Mouse (Mus musculus) thymus, postnatal 25 days (tissue): ENCODE measurements around the gene Rab35.
A peak's percentile ranks its signal among the peaks of the same experiment; 100 is the strongest.

ENCODE experiments used
- DNase-seq: peaks from one replicate; pipeline ENCODE4 v3.0.0; 2022

Gene Rab35

DNA sequence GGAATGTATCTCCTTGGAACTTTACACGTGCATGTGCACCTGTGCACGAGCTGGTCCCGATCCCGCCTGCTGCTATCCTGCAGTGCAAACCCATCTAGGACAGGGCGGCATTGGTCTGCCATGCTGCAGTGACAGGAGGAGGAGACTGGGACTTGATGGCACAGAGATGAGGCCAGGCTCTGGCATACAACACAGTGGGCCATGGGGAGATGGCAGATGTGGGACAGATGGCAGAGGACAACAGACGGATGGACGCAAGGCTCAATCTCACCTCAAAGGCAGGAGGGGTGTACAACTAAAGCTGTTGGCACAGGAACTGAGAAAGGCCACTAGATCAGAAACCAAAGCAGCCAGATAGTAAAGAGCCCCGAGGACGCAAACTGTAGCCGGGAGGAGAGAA is 19.2 kb downstream of the Rab35 start:
- no peak for DNase-seq

GRCm38 (mm10) chr5:115651821-115652220 is 20.1 kb downstream of the Rab35 start:
- no peak for DNase-seq

DNA sequence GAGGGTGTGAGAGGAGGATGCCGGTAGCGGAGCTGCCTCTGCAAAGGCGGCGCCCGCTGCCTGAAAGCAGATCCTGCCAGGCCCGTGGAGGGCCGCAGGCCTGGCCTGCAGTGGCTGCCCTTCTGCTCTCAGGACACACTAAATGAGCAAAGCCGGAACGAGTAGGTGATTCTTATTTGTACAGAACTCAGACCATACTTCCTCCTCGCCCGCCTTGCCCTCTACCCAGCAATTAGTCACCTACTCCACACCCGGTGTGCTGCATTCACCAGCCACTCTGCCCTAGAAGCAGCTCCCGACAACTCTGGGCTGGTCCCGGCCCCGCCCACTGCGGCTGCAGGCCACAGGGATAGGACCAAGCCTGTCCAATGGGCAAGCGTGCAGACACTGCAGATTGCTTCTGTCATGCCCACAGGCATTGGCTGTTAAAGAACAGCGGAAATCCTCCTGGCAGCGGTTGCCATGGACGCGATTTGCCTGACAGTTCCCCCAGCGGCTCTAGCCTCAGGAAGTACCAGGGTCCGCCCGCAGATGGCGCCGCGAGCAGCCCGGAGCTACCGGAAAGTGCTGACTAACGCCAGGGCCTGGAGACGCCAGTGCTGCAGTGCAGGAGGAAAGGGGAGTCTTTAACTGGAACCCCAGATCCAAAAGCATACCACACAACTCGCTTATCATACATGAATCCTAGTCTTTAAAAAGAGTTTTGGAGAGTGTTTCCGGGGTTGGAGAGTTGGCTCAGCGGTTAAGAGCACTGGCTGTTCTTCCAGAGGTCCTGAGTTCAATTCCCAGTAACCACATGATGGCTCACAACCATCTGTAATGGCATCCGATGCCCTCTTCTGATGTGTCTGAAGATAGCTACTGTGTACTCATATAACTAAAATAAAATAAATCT is 21.2 kb downstream of the Rab35 start:
- DNase-seq, result peak; percentile 100

DNA sequence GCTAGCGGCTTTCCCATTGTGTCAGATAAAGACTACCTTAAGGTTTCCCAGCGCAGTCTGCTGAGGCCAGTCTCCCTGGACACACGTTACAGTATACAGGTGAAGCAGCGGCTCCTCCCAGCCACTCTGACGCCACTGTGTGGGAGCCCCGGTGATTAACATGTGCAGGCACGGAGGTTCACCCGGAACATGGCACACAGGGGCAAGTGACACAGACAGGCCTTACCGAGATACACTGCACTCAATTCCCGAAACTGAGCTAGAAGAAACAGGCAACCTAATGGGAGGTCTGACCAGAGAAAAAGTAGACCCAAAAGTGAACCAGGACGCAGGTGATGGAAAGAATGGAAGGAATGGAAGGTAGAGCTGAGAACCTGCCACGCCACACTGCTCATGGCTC is 22.1 kb downstream of the Rab35 start:
- DNase-seq, result no peak

DNA sequence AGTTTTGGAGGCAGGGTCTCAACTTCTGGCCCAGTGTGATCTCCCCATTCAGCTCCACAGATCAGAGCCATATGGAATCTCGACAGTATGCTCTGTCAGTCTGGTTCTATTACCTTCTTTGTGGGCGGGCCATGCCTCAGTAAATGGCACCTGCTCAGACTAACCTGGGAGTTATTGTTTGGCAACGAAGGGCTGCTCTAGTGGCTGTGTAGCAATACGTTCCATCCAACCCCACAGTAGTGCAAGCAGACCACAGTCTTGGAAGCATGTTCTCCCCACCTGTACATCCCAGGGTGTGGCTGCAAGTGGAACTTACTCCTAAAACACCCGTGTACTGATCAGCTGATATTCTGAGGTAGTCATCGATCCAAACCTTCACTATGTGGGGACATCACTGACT is 25.0 kb downstream of the Rab35 start:
- no peak for DNase-seq

DNA sequence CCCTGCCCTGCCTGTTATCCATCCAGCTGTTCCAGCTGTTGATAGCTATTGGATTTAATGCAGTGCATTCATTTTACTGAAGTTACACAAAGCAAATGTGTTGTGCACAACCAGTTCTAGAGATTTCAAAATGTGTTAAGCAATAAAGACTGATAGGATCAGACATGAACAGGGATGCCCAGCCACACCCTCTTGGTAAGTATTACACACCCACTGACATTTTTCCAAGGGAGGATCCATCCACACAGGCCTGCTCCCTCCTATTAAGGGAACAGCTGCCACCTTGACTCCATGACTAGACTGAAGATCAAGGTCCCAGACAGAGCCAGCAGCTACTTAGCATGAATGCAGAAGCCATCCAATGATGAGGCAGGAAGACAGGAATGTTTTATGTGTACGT is 25.5 kb downstream of the Rab35 start:
- no peak for DNase-seq

GRCm38 (mm10) chr5:115658352-115658751 is 26.6 kb downstream of the Rab35 start:
- no peak for DNase-seq

- no peak for DNase-seq
Measured at GRCm38 (mm10) chr5:115662658-115663057, 30.9 kb downstream of the Rab35 start.

- no peak for DNase-seq
Measured at GRCm38 (mm10) chr5:115666366-115667065, 34.8 kb downstream of the Rab35 start.

DNA sequence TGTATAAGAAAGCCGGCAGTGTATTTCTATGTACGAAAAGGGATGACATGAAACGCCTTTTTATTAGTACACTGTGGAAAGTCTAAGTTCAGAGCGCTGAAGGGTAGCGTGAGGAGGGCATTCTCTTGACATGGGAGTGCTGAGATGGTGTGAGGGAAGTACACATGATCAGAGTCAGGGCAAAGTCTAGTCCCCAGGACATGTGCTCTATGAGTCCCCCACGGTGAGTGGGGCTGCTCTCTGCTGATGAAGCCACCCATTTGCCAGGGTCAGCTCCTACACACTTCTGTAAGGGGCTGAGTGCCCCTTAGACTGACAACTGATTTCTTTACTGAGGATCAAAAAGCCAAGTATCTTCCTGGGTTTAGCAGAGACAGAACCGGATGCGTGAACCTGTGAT is 35.5 kb downstream of the Rab35 start:
- no peak for DNase-seq

- no peak for DNase-seq
Measured at GRCm38 (mm10) chr5:115667894-115668293, 36.2 kb downstream of the Rab35 start.

GRCm38 (mm10) chr5:115668986-115669385 is 37.3 kb downstream of the Rab35 start:
- no peak for DNase-seq

GRCm38 (mm10) chr5:115669974-115670373 is 38.3 kb downstream of the Rab35 start:
- no peak for DNase-seq

DNA sequence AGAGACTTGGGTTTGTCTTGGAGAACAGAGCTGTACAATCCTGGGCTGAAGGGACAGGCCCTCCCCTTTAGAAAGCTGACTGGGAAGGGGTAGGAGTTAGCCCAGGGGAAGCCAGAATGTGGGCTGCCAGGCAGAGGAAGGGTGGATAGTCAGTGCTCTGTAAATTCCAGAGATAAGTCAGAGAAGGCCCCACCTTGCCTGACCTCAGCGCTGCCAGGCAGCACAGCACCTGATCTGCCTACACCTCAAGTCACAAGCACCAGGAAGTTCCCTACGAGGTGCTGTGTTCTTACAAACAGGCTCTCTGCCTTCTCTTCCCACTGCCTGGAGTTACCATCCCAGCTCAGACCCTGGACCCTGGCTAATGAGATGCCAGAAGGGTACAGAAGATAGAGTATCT is 38.7 kb downstream of the Rab35 start:
- no peak for DNase-seq

- no peak for DNase-seq
Measured at GRCm38 (mm10) chr5:115671846-115672245, 40.1 kb downstream of the Rab35 start.

DNA sequence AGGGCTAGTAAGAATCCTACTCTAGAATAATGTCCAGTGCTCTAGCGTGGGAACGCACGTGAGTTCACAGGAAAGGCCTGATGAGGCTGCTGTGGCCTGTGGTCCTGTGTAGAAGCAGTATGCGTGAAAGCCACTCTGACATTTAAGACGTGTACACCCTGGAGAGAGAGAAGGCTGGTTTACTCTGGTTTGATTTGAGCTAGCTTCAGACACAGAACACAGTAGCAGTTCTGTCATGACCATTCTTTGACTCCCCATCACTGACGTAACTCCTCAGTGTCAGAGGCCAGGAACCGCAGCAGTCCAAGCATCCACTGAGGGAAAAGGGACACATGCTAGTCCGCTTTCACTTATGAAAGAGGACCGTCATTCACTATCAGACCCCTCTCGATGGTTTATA is 53.4 kb downstream of the Rab35 start:
- no peak for DNase-seq

DNA sequence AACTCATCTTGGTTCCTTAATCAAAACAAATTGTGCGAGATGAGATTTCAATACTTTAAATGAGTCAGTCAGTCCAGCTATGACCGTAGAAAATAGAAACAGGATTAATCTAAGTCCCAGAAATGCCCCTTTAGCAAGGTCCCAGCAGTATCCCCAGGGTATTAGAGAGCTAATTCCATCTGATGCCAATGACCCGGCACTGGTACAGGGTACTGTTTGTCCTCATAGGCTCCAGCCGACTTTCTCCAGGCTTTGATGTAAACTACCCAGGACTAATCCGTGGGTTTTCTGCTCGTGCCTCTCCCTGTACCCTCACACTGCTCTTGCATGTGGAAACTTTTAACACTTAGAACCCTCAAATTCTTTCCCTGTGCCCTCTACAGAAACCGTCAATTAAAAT is 55.0 kb downstream of the Rab35 start:
- no peak for DNase-seq

DNA sequence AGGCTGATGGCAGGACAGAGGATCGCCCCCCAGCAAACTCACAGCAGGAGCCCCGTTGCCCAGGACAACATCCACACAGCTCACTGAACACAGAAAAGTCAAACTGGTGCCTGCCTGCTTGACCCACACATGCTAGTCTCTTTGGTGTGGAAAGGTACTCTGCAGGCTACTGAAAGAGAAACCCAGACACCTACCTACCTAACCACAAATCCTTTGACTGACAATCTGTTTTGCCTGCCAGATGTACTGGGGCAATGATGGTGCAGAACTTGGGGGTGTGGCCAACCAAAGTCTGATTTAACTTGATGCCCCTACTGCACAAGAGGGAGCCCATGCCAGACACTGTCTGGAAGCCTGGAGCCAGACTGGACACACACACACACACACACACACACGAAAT is 61.6 kb downstream of the Rab35 start:
- no peak for DNase-seq

GRCm38 (mm10) chr5:115695191-115695770 is 63.6 kb downstream of the Rab35 start:
- DNase-seq, result no peak

GRCm38 (mm10) chr5:115696811-115697210 is 65.1 kb downstream of the Rab35 start:
- no peak for DNase-seq
